9 mouse cellular contexts compared by ENCODE assay signal in the genomic region with DNA sequence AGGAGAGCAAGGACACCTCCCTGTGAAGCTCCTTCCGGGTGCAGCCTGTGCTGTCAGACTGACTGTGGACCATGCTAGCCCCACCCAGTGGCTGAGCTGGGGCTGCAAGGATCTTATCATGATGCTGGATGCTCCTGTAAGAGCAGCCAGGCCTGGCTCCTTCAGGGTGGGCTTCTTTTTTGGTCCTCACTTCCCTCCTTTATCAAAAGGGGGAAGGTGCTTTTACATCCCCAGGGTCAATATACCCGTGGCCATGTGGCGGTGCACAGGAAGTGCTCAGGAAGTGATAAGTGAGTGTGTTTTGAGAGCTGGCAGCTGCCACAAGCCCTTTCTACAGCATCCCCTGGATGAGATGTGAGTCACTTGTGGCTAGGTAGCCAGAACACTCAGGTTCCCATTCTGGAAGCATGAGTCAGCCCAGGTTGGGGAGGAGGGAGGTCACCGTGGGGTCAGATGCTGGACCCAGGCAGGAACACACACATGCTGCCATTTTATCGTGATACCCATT. TPM values are rescaled to one million over a fixed set of nuclear protein-coding genes. Genes with fewer than 3 reads are reported as not detected.
DNase-seq lines count a peak whose midpoint lies in the region; ATAC-seq and TF ChIP-seq lines count a peak whose summit lies in the region.
"Had no signal": no experiment of that assay in that cellular context is flagged by ENCODE, and none has a peak within 500 bp of the region (broad histone marks: within the 10 kb centered on the region; RNA-seq: fewer than 3 reads in every experiment).

No protein-coding gene starts in this region.

- H3K9me3 ChIP-seq in heart, embryonic 16.5 days (replicated peaks; ENCODE audit: control insufficient read depth, low read length): no peaks in the 10 kb centered on the region
- no peaks in the 10 kb centered on the region for H3K9me3 ChIP-seq in heart, embryonic 11.5 days (replicated peaks; ENCODE audit: control insufficient read depth, low read length)
- H3K9me3 ChIP-seq in lung, embryonic 14.5 days (ENCODE audit: low read depth, low read length): no peaks in the 10 kb centered on the region
- H3K9me3 ChIP-seq in midbrain, embryonic 15.5 days: no peaks in the 10 kb centered on the region

- H3K4me3 ChIP-seq in heart, embryonic 16.5 days (ENCODE audit: low read length): no peak overlapping the region
- no peak overlapping the region for H3K4me3 ChIP-seq in heart, embryonic 11.5 days (ENCODE audit: low read depth, low read length)
- no peak overlapping the region for H3K4me3 ChIP-seq in lung, embryonic 14.5 days (ENCODE audit: low read depth, low read length)
- H3K4me3 ChIP-seq in midbrain, embryonic 15.5 days: no peak overlapping the region

- H3K27me3 ChIP-seq in heart, embryonic 16.5 days (ENCODE audit: control insufficient read depth, insufficient read depth, low read length): no peaks in the 10 kb centered on the region
- peaks cover 3% of the 10 kb centered on the region; the same call in 1 of the 2 replicates for H3K27me3 ChIP-seq in heart, embryonic 11.5 days (ENCODE audit: control insufficient read depth, insufficient read depth, low read length)
- no peaks in the 10 kb centered on the region for H3K27me3 ChIP-seq in lung, embryonic 14.5 days (ENCODE audit: insufficient read depth, low read length)
- no peaks in the 10 kb centered on the region for H3K27me3 ChIP-seq in midbrain, embryonic 15.5 days (replicated peaks)

- peak; percentile 99 for DNase-seq in 416B (ENCODE audit: low read depth)
- peak; percentile 21 for DNase-seq in T-cell, adult 2 months (ENCODE audit: low spot score)
- peak; percentile 55 for DNase-seq in lung, embryonic 14.5 days
- DNase-seq in cerebellum, adult 9-11 months: no peak

- TF ChIP-seq CTCF in lung, embryonic 14.5 days (IDR thresholded peaks at IDR 0.05; ENCODE audit: low read depth): peak; percentile 57

- H3K4me1 ChIP-seq in heart, embryonic 16.5 days (ENCODE audit: control insufficient read depth, insufficient read depth, low read length): peaks cover 10% of the 10 kb centered on the region
- H3K4me1 ChIP-seq in heart, embryonic 11.5 days (ENCODE audit: control insufficient read depth, insufficient read depth, low read length): peaks cover 14% of the 10 kb centered on the region
- no peaks in the 10 kb centered on the region for H3K4me1 ChIP-seq in lung, embryonic 14.5 days (ENCODE audit: insufficient read depth)
- H3K4me1 ChIP-seq in midbrain, embryonic 15.5 days: no peaks in the 10 kb centered on the region

- no peaks in the 10 kb centered on the region for H3K36me3 ChIP-seq in heart, embryonic 16.5 days (ENCODE audit: control insufficient read depth, insufficient read depth)
- no peaks in the 10 kb centered on the region for H3K36me3 ChIP-seq in heart, embryonic 11.5 days (ENCODE audit: control insufficient read depth, insufficient read depth, low read length)
- no peaks in the 10 kb centered on the region for H3K36me3 ChIP-seq in lung, embryonic 14.5 days (ENCODE audit: insufficient read depth)
- no peaks in the 10 kb centered on the region for H3K36me3 ChIP-seq in midbrain, embryonic 15.5 days (replicated peaks)

- no peak overlapping the region for H3K9ac ChIP-seq in heart, embryonic 16.5 days (ENCODE audit: low read length)
- H3K9ac ChIP-seq in heart, embryonic 11.5 days (ENCODE audit: low read depth, low read length): no peak overlapping the region
- no peak overlapping the region for H3K9ac ChIP-seq in lung, embryonic 14.5 days
- no peak overlapping the region for H3K9ac ChIP-seq in midbrain, embryonic 15.5 days

- ATAC-seq in heart, embryonic 16.5 days (replicated peaks; ENCODE audit: extremely low read depth, insufficient read depth, low FRiP score): peak; percentile 35
- no peak for ATAC-seq in heart, embryonic 11.5 days (replicated peaks; ENCODE audit: insufficient number of reproducible peaks, low FRiP score, low TSS enrichment)
- peak; percentile 48; the same call in 1 of the 2 replicates for ATAC-seq in lung, embryonic 14.5 days (ENCODE audit: insufficient read depth)
- ATAC-seq in erythroblast, adult 5-6 weeks (replicated peaks; ENCODE audit: low FRiP score, poor library complexity, severe bottlenecking): no peak
- no peak for ATAC-seq in midbrain, embryonic 15.5 days (replicated peaks)

- no peak overlapping the region for H3K27ac ChIP-seq in heart, embryonic 16.5 days (ENCODE audit: low read length)
- H3K27ac ChIP-seq in heart, embryonic 11.5 days (ENCODE audit: low read depth, low read length): no peak overlapping the region
- H3K27ac ChIP-seq in lung, embryonic 14.5 days (ENCODE audit: low read depth): no peak overlapping the region
- no peak overlapping the region for H3K27ac ChIP-seq in midbrain, embryonic 15.5 days

- WGBS in heart, embryonic 16.5 days: 16% methylated on average over 5 of the region's 5 CpGs
- 22% methylated on average over 5 of the region's 5 CpGs for WGBS in heart, embryonic 11.5 days (ENCODE audit: insufficient replicate concordance)
- 20% methylated on average over 5 of the region's 5 CpGs for WGBS in lung, embryonic 14.5 days
- 63% methylated on average over 5 of the region's 5 CpGs for WGBS in midbrain, embryonic 15.5 days

- no peak overlapping the region for H3K4me2 ChIP-seq in heart, embryonic 16.5 days (ENCODE audit: low read depth, low read length)
- H3K4me2 ChIP-seq in heart, embryonic 11.5 days: no peak overlapping the region
- no peak overlapping the region for H3K4me2 ChIP-seq in lung, embryonic 14.5 days
- no peak overlapping the region for H3K4me2 ChIP-seq in midbrain, embryonic 15.5 days

RNA-seq across cellular contexts. Expression of a gene that starts 18.1 kb away (rescaled TPM):
- 8.7 and 9.0 TPM in 2 replicates for polyA plus RNA-seq in heart, embryonic 16.5 days (2015; fragmentation: Nextera tagmentation; extraction: Ambion mirVana)
- 2.5 and 2.8 TPM in 2 replicates for polyA plus RNA-seq in heart, embryonic 11.5 days (2014; fragmentation: Nextera tagmentation; extraction: Ambion mirVana)
- polyA plus RNA-seq in lung, embryonic 14.5 days (2014; fragmentation: Nextera tagmentation; extraction: Ambion mirVana): 1.5 and 2.2 TPM in 2 replicates
- 9.4 and 9.6 TPM in 2 replicates for total RNA-seq in erythroblast, adult 5-6 weeks (2015; ENCODE audit: low replicate concordance)
- total RNA-seq in erythroblast, adult 5-6 weeks (2017; ENCODE audit: low replicate concordance): 2.4 TPM in 2 replicates
- 0.09 and 0.23 TPM in 2 replicates for polyA plus RNA-seq in midbrain, embryonic 15.5 days (2015; fragmentation: Nextera tagmentation; extraction: Ambion mirVana)

RNA-seq across cellular contexts. Expression of a gene that starts 22.8 kb away (rescaled TPM):
- polyA plus RNA-seq in heart, embryonic 16.5 days (2015; fragmentation: Nextera tagmentation; extraction: Ambion mirVana): 19.6 and 28.9 TPM in 2 replicates
- polyA plus RNA-seq in heart, embryonic 11.5 days (2014; fragmentation: Nextera tagmentation; extraction: Ambion mirVana): 23.8 and 25.8 TPM in 2 replicates
- polyA plus RNA-seq in lung, embryonic 14.5 days (2014; fragmentation: Nextera tagmentation; extraction: Ambion mirVana): 108 and 114 TPM in 2 replicates
- not detected in 2 replicates for total RNA-seq in erythroblast, adult 5-6 weeks (2015; ENCODE audit: low replicate concordance)
- 1.2 and 5.6 TPM in 2 replicates for total RNA-seq in erythroblast, adult 5-6 weeks (2017; ENCODE audit: low replicate concordance)
- polyA plus RNA-seq in midbrain, embryonic 15.5 days (2015; fragmentation: Nextera tagmentation; extraction: Ambion mirVana): 0.52 and 0.62 TPM in 2 replicates

RNA-seq across cellular contexts. Expression of a gene that starts 50.5 kb away (rescaled TPM):
- polyA plus RNA-seq in heart, embryonic 16.5 days (2015; fragmentation: Nextera tagmentation; extraction: Ambion mirVana): 0.14 TPM in 1 of 2 replicates, not detected in the other
- not detected in 2 replicates for polyA plus RNA-seq in heart, embryonic 11.5 days (2014; fragmentation: Nextera tagmentation; extraction: Ambion mirVana)
- 0.20 and 0.22 TPM in 2 replicates for polyA plus RNA-seq in lung, embryonic 14.5 days (2014; fragmentation: Nextera tagmentation; extraction: Ambion mirVana)
- not detected in 2 replicates for total RNA-seq in erythroblast, adult 5-6 weeks (2015; ENCODE audit: low replicate concordance)
- not detected in 2 replicates for total RNA-seq in erythroblast, adult 5-6 weeks (2017; ENCODE audit: low replicate concordance)
- 0.40 and 0.83 TPM in 2 replicates for polyA plus RNA-seq in midbrain, embryonic 15.5 days (2015; fragmentation: Nextera tagmentation; extraction: Ambion mirVana)

RNA-seq across cellular contexts. Expression of a gene that starts 59.5 kb away (rescaled TPM):
- not detected in 2 replicates for polyA plus RNA-seq in heart, embryonic 16.5 days (2015; fragmentation: Nextera tagmentation; extraction: Ambion mirVana)
- polyA plus RNA-seq in heart, embryonic 11.5 days (2014; fragmentation: Nextera tagmentation; extraction: Ambion mirVana): not detected in 2 replicates
- 0.22 TPM in 1 of 2 replicates, not detected in the other for polyA plus RNA-seq in lung, embryonic 14.5 days (2014; fragmentation: Nextera tagmentation; extraction: Ambion mirVana)
- not detected in 2 replicates for total RNA-seq in erythroblast, adult 5-6 weeks (2015; ENCODE audit: low replicate concordance)
- not detected in 2 replicates for total RNA-seq in erythroblast, adult 5-6 weeks (2017; ENCODE audit: low replicate concordance)
- polyA plus RNA-seq in midbrain, embryonic 15.5 days (2015; fragmentation: Nextera tagmentation; extraction: Ambion mirVana): not detected in 2 replicates
- total RNA-seq: left cerebral cortex, postnatal 14 days had no signal

Comparison
In these comparisons a context has a peak if more than half of its experiments do, and no peak if none do; other contexts are left out.
1. ATAC-seq: peak in heart, embryonic 16.5 days (single experiment) and lung, embryonic 14.5 days (single experiment); none in heart, embryonic 11.5 days (single experiment), erythroblast, adult 5-6 weeks (single experiment) and midbrain, embryonic 15.5 days (single experiment).
2. RNA of a gene that starts 22.8 kb away (polyA plus RNA-seq): 108 to 114 TPM in lung, embryonic 14.5 days, 23.8 to 25.8 TPM in heart, embryonic 11.5 days and 19.6 to 28.9 TPM in heart, embryonic 16.5 days; 0.52 to 0.62 TPM in midbrain, embryonic 15.5 days; every median in the first group is over 10 times any median in the second.